Mouse (Mus musculus) stomach, embryonic 15.5 days (tissue): ENCODE measurements at regions not wholly inside any gene's neighbourhood (a gene's known extent, or its start where the extent isn't known, plus 50 kb on each side); places are given as distances from the start of the nearest gene placed in this dataset.

Source experiments
- ATAC-seq: fragments of 200-750 bp; cut with Nextera tagmentation; 2 replicates; pipeline ENCODE4 v1.8.0; 2017; ENCODE audit warnings: low read depth, moderate number of reproducible peaks, moderate TSS enrichment; ENCODE audit not compliant: insufficient read depth, low FRiP score
- H3K27ac ChIP-seq: fragments of 300-500 bp; sonication (generic); 2 replicates; pipeline ENCODE4 v1.5.1; 2015; ENCODE audit warnings: mild to moderate bottlenecking, inconsistent platforms
- H3K27me3 ChIP-seq: fragments of 300-500 bp; sonication (generic); replicated peaks from 2 replicates; pipeline ENCODE4 v1.6.1; 2015; ENCODE audit warnings: inconsistent platforms
- H3K36me3 ChIP-seq: fragments of 300-500 bp; sonication (generic); 2 replicates; pipeline ENCODE4 v1.6.1; 2015; ENCODE audit warnings: inconsistent platforms
- H3K4me1 ChIP-seq: fragments of 300-500 bp; sonication (generic); 2 replicates; pipeline ENCODE4 v1.6.1; 2015; ENCODE audit warnings: inconsistent platforms
- H3K4me2 ChIP-seq: fragments of 300-500 bp; sonication (generic); 2 replicates; pipeline ENCODE4 v1.6.1; 2015; ENCODE audit warnings: mild to moderate bottlenecking, inconsistent platforms
- H3K4me3 ChIP-seq: fragments of 300-500 bp; sonication (generic); replicated peaks from 2 replicates; pipeline ENCODE4 v1.5.1; 2015; ENCODE audit warnings: inconsistent platforms
- H3K9ac ChIP-seq: fragments of 300-500 bp; sonication (generic); 2 replicates; pipeline ENCODE4 v1.6.1; 2015; ENCODE audit warnings: inconsistent platforms
- H3K9me3 ChIP-seq: fragments of 300-500 bp; sonication (generic); 2 replicates; pipeline ENCODE4 v1.6.1; 2016; ENCODE audit warnings: inconsistent platforms
- WGBS: fragments of 180-500 bp; shearing (Covaris S2); methylation state at CpG from one replicate; pipeline ENCODE4 v1.1.7; 2015; 5-methylcytosine and 5-hydroxymethylcytosine counted together

- Histone ChIP-seq H3K36me3 (no peaks in the 10 kb centered on the region), H3K9ac (no peak overlapping the region), H3K4me3 (no peak overlapping the region), H3K27ac (no peak overlapping the region), H3K9me3 (no peaks in the 10 kb centered on the region), H3K27me3 (no peaks in the 10 kb centered on the region), H3K4me1 (no peaks in the 10 kb centered on the region), H3K4me2 (no peak overlapping the region)
- WGBS: 40% methylated on average over 1 of the region's 1 CpGs
- no peak for ATAC-seq
Observed at GRCm38 (mm10) chr14:86350526-86350925, 790.5 kb downstream of the Diaph3 start.

GRCm38 (mm10) chr14:86339007-86339406, 802.0 kb downstream of the Diaph3 start:
- no peaks in the 10 kb centered on the region for H3K9me3 ChIP-seq
- no peak overlapping the region for H3K4me3 ChIP-seq
- H3K36me3 ChIP-seq: no peaks in the 10 kb centered on the region
- no peak for ATAC-seq
- 55% methylated on average over 6 of the region's 6 CpGs for WGBS
- no peak overlapping the region for H3K27ac ChIP-seq
- no peaks in the 10 kb centered on the region for H3K4me1 ChIP-seq
- no peak overlapping the region for H3K4me2 ChIP-seq
- H3K27me3 ChIP-seq: no peaks in the 10 kb centered on the region
- H3K9ac ChIP-seq: no peak overlapping the region

GRCm38 (mm10) chr14:86337052-86337451, 804.0 kb downstream of the Diaph3 start:
- H3K27ac ChIP-seq: no peak overlapping the region
- no peak for ATAC-seq
- 84% methylated on average over 5 of the region's 5 CpGs for WGBS
- no peak overlapping the region for H3K4me3 ChIP-seq
- no peaks in the 10 kb centered on the region for H3K9me3 ChIP-seq
- no peak overlapping the region for H3K4me2 ChIP-seq
- no peaks in the 10 kb centered on the region for H3K36me3 ChIP-seq
- no peaks in the 10 kb centered on the region for H3K27me3 ChIP-seq
- no peaks in the 10 kb centered on the region for H3K4me1 ChIP-seq
- no peak overlapping the region for H3K9ac ChIP-seq

- no peak overlapping the region for H3K9ac ChIP-seq
- ATAC-seq: no peak
- no peaks in the 10 kb centered on the region for H3K27me3 ChIP-seq
- no peaks in the 10 kb centered on the region for H3K9me3 ChIP-seq
- no peak overlapping the region for H3K4me2 ChIP-seq
- no peaks in the 10 kb centered on the region for H3K36me3 ChIP-seq
- WGBS: 69% methylated on average over 2 of the region's 2 CpGs
- no peaks in the 10 kb centered on the region for H3K4me1 ChIP-seq
- no peak overlapping the region for H3K4me3 ChIP-seq
- H3K27ac ChIP-seq: no peak overlapping the region
Observed at GRCm38 (mm10) chr14:86335284-86335683, 805.8 kb downstream of the Diaph3 start.

- Histone ChIP-seq H3K9me3 (no peaks in the 10 kb centered on the region), H3K4me3 (no peak overlapping the region), H3K4me2 (no peak overlapping the region), H3K36me3 (no peaks in the 10 kb centered on the region), H3K9ac (no peak overlapping the region), H3K4me1 (no peaks in the 10 kb centered on the region), H3K27me3 (no peaks in the 10 kb centered on the region), H3K27ac (no peak overlapping the region)
- 62% methylated on average over 3 of the region's 3 CpGs for WGBS
- ATAC-seq: no peak
Observed at GRCm38 (mm10) chr14:86329176-86329575, 811.9 kb downstream of the Diaph3 start.

GRCm38 (mm10) chr14:86327646-86328045, 813.4 kb downstream of the Diaph3 start:
- Histone ChIP-seq H3K4me1 (no peaks in the 10 kb centered on the region), H3K27ac (no peak overlapping the region), H3K36me3 (no peaks in the 10 kb centered on the region), H3K27me3 (no peaks in the 10 kb centered on the region), H3K4me2 (no peak overlapping the region), H3K9ac (no peak overlapping the region), H3K4me3 (no peak overlapping the region), H3K9me3 (no peaks in the 10 kb centered on the region)
- ATAC-seq: no peak
- 75% methylated on average over 9 of the region's 9 CpGs for WGBS

GRCm38 (mm10) chr14:86322365-86322764, 818.7 kb downstream of the Diaph3 start:
- Histone ChIP-seq H3K9me3 (no peaks in the 10 kb centered on the region), H3K36me3 (no peaks in the 10 kb centered on the region), H3K4me3 (no peak overlapping the region), H3K27me3 (no peaks in the 10 kb centered on the region), H3K4me1 (no peaks in the 10 kb centered on the region), H3K4me2 (no peak overlapping the region), H3K27ac (peak overlapping the region; percentile 28; the same call in 1 of the 2 replicates), H3K9ac (no peak overlapping the region)
- no peak for ATAC-seq
- WGBS: 22% methylated on average over 7 of the region's 7 CpGs

GRCm38 (mm10) chr14:86315974-86316373, 825.1 kb downstream of the Diaph3 start:
- Histone ChIP-seq H3K4me3 (no peak overlapping the region), H3K36me3 (no peaks in the 10 kb centered on the region), H3K4me2 (no peak overlapping the region), H3K9ac (no peak overlapping the region), H3K4me1 (no peaks in the 10 kb centered on the region), H3K27me3 (no peaks in the 10 kb centered on the region), H3K27ac (no peak overlapping the region), H3K9me3 (no peaks in the 10 kb centered on the region)
- WGBS: 63% methylated on average over 6 of the region's 6 CpGs
- no peak for ATAC-seq

GRCm38 (mm10) chr14:86308949-86309543, 832.0 kb downstream of the Diaph3 start:
- WGBS: 51% methylated on average over 7 of the region's 7 CpGs
- H3K4me2 ChIP-seq: no peak overlapping the region
- H3K27ac ChIP-seq: no peak overlapping the region

GRCm38 (mm10) chr14:86307806-86308205, 833.2 kb downstream of the Diaph3 start:
- Histone ChIP-seq H3K9me3 (no peaks in the 10 kb centered on the region), H3K36me3 (no peaks in the 10 kb centered on the region), H3K27me3 (no peaks in the 10 kb centered on the region), H3K4me2 (no peak overlapping the region), H3K4me3 (no peak overlapping the region), H3K27ac (no peak overlapping the region; the same call in 1 of the 2 replicates), H3K4me1 (0 out of 2 replicates have a peak, but pooled peaks cover 2% of the 10 kb centered on the region), H3K9ac (no peak overlapping the region)
- WGBS: 16% methylated on average over 2 of the region's 2 CpGs
- ATAC-seq: 0 out of 2 replicates have a peak, but pooled peaks have one; percentile 22

More at GRCm38 (mm10) chr14:86308949-86309543, 832.0 kb downstream of the Diaph3 start:
- Histone ChIP-seq H3K4me3 (no peak overlapping the region), H3K9me3 (no peaks in the 10 kb centered on the region), H3K27me3 (no peaks in the 10 kb centered on the region), H3K36me3 (no peaks in the 10 kb centered on the region), H3K9ac (no peak overlapping the region), H3K4me1 (0 out of 2 replicates have a peak, but pooled peaks cover 2% of the 10 kb centered on the region)
- no peak for ATAC-seq

GRCm38 (mm10) chr14:86301666-86302065, 839.4 kb downstream of the Diaph3 start:
- 69% methylated on average over 5 of the region's 5 CpGs for WGBS
- Histone ChIP-seq H3K4me3 (no peak overlapping the region), H3K9me3 (no peaks in the 10 kb centered on the region), H3K27ac (no peak overlapping the region), H3K4me2 (no peak overlapping the region), H3K27me3 (no peaks in the 10 kb centered on the region), H3K9ac (no peak overlapping the region), H3K36me3 (no peaks in the 10 kb centered on the region), H3K4me1 (no peaks in the 10 kb centered on the region)
- ATAC-seq: no peak

- 71% methylated on average over 1 of the region's 1 CpGs for WGBS
- Histone ChIP-seq H3K9ac (no peak overlapping the region), H3K27me3 (no peaks in the 10 kb centered on the region), H3K36me3 (no peaks in the 10 kb centered on the region), H3K9me3 (no peaks in the 10 kb centered on the region), H3K27ac (no peak overlapping the region), H3K4me1 (no peaks in the 10 kb centered on the region), H3K4me2 (no peak overlapping the region), H3K4me3 (no peak overlapping the region)
- ATAC-seq: no peak
Observed at GRCm38 (mm10) chr14:86300811-86301210, 840.2 kb downstream of the Diaph3 start.

GRCm38 (mm10) chr14:86297991-86298390, 843.0 kb downstream of the Diaph3 start:
- H3K36me3 ChIP-seq: no peaks in the 10 kb centered on the region
- no peaks in the 10 kb centered on the region for H3K27me3 ChIP-seq
- no peak overlapping the region for H3K9ac ChIP-seq
- H3K4me1 ChIP-seq: no peaks in the 10 kb centered on the region
- H3K27ac ChIP-seq: no peak overlapping the region
- H3K4me2 ChIP-seq: no peak overlapping the region
- H3K9me3 ChIP-seq: no peaks in the 10 kb centered on the region
- WGBS: 58% methylated on average over 2 of the region's 2 CpGs
- ATAC-seq: no peak
- no peak overlapping the region for H3K4me3 ChIP-seq
